Mouse (Mus musculus) CH12.LX (cell line): ENCODE data around the gene Wwc2. TPM values are rescaled to one million over a fixed set of nuclear protein-coding genes. Genes with fewer than 3 reads are reported as not detected.

Source experiments
- DNase-seq: peaks from one replicate; pipeline ENCODE4 v3.0.0-alpha.2; 2013; ENCODE audit errors: extremely low read depth
- H3K27ac ChIP-seq: 2 replicates; pipeline ENCODE4 v1.5.1; 2012; ENCODE audit warnings: low read depth, mild to moderate bottlenecking, control low read depth, moderate library complexity; ENCODE audit not compliant: insufficient read depth
- H3K27me3 ChIP-seq: replicated peaks from 2 replicates; pipeline ENCODE3; 2012; ENCODE audit warnings: inconsistent platforms
- H3K36me3 ChIP-seq, 2 experiments: replicated peaks in 1 of 2; 2 replicates each; pipeline versions ENCODE3 to v1.6.1; 2012; ENCODE audit warnings: inconsistent platforms in 1 of 2, low read length in 1 of 2, mild to moderate bottlenecking in 1 of 2, mixed read lengths in 1 of 2, moderate library complexity in 1 of 2; ENCODE audit not compliant: control insufficient read depth in 1 of 2, insufficient read depth in 1 of 2
- H3K4me1 ChIP-seq, 2 experiments: 2 replicates each; pipeline ENCODE4 v1.6.1; 2012; ENCODE audit warnings: inconsistent platforms in 1 of 2, moderate library complexity in 1 of 2; ENCODE audit not compliant: insufficient read depth in 2 of 2, control insufficient read depth in 1 of 2
- H3K4me2 ChIP-seq: 2 replicates; pipeline ENCODE4 v1.6.1; 2012; ENCODE audit warnings: low read depth, mild to moderate bottlenecking, control low read depth; ENCODE audit not compliant: poor library complexity, insufficient read depth, severe bottlenecking
- H3K4me3 ChIP-seq, 3 experiments: fragments of 150-350 bp in 1 of 3; sonication (generic) in 1 of 3; replicated peaks in 1 of 3; 2 replicates each; pipeline versions ENCODE3 to v1.5.1; 2011 to 2012; ENCODE audit warnings: low read depth in 2 of 3, low read length in 2 of 3, mild to moderate bottlenecking in 2 of 3, moderate library complexity in 2 of 3, control low read depth in 1 of 3, improper control_type of control experiment in 1 of 3, inconsistent platforms in 1 of 3, mixed read lengths in 1 of 3; ENCODE audit not compliant: poor library complexity in 1 of 3
- H3K79me2 ChIP-seq: replicated peaks from 2 replicates; pipeline ENCODE4 v1.6.1; 2012; ENCODE audit warnings: mild to moderate bottlenecking, moderate library complexity; ENCODE audit not compliant: control insufficient read depth, poor library complexity, insufficient read depth, severe bottlenecking; ENCODE audit errors: extremely low read depth
- H3K9ac ChIP-seq: 2 replicates; pipeline ENCODE4 v1.6.1; 2012; ENCODE audit warnings: low read depth, mild to moderate bottlenecking, control low read depth, moderate library complexity; ENCODE audit not compliant: insufficient read depth
- H3K9me3 ChIP-seq: replicated peaks from 2 replicates; pipeline ENCODE3; 2012; ENCODE audit warnings: low read length, inconsistent platforms, mixed read lengths
- CHD1 ChIP-seq: IDR thresholded peaks from 2 replicates; pipeline ENCODE4 v1.6.1; 2012; ENCODE audit warnings: low read depth, low read length, improper control_type of control experiment, inconsistent platforms
- CHD2 ChIP-seq: IDR thresholded peaks from 2 replicates; pipeline ENCODE4 v1.6.1; 2011; ENCODE audit warnings: low read length, improper control_type of control experiment
- CTCF ChIP-seq, 2 experiments: IDR thresholded peaks in 1 of 2; conservative IDR thresholded peaks in 1 of 2; 2 replicates each; pipeline ENCODE4 v1.5.1; 2011 to 2012; ENCODE audit warnings: low read depth in 2 of 2, low read length in 2 of 2, improper control_type of control experiment in 1 of 2, inconsistent platforms in 1 of 2, mild to moderate bottlenecking in 1 of 2, moderate library complexity in 1 of 2
- E2F4 ChIP-seq: IDR thresholded peaks from 2 replicates; pipeline ENCODE4 v1.6.1; 2011; ENCODE audit warnings: low read depth, low read length, improper control_type of control experiment; ENCODE audit not compliant: insufficient replicate concordance
- ELF1 ChIP-seq: IDR thresholded peaks from 2 replicates; pipeline ENCODE4 v1.6.1; 2014; ENCODE audit warnings: low read depth, mild to moderate bottlenecking, inconsistent platforms, low read length, improper control_type of control experiment
- ETS1 ChIP-seq: conservative IDR thresholded peaks from 2 replicates; pipeline ENCODE4 v1.6.1; 2012; ENCODE audit warnings: low read depth, mild to moderate bottlenecking, inconsistent platforms, low read length, improper control_type of control experiment, moderate library complexity
- GABPA ChIP-seq: IDR thresholded peaks from 2 replicates; pipeline ENCODE4 v1.6.1; 2012; ENCODE audit warnings: low read depth, low read length, improper control_type of control experiment, inconsistent platforms; ENCODE audit not compliant: insufficient replicate concordance
- HCFC1 ChIP-seq: IDR thresholded peaks from 2 replicates; pipeline ENCODE4 v1.6.1; 2012; ENCODE audit warnings: low read depth, mild to moderate bottlenecking, inconsistent platforms, low read length, improper control_type of control experiment
- IRF4 ChIP-seq: IDR thresholded peaks from 2 replicates; pipeline ENCODE4 v1.6.1; 2014; ENCODE audit warnings: low read depth, mild to moderate bottlenecking, inconsistent platforms, low read length, improper control_type of control experiment
- JUN ChIP-seq: IDR thresholded peaks from 2 replicates; pipeline ENCODE4 v1.6.1; 2011; ENCODE audit warnings: low read depth, mild to moderate bottlenecking, low read length, improper control_type of control experiment, moderate library complexity; ENCODE audit not compliant: insufficient read depth
- JUND ChIP-seq: conservative IDR thresholded peaks from 2 replicates; pipeline ENCODE4 v1.6.1; 2011; ENCODE audit warnings: low read depth, low read length, improper control_type of control experiment
- MAX ChIP-seq: IDR thresholded peaks from 2 replicates; pipeline ENCODE4 v1.6.1; 2011; ENCODE audit warnings: low read length, improper control_type of control experiment
- MEF2A ChIP-seq: IDR thresholded peaks from 2 replicates; pipeline ENCODE4 v1.6.1; 2014; ENCODE audit warnings: low read depth, mild to moderate bottlenecking, inconsistent platforms, low read length, improper control_type of control experiment, borderline replicate concordance
- NRF1 ChIP-seq: IDR thresholded peaks from 2 replicates; pipeline ENCODE4 v1.6.1; 2014; ENCODE audit warnings: low read depth, mild to moderate bottlenecking, inconsistent platforms, low read length, improper control_type of control experiment, moderate library complexity
- PAX5 ChIP-seq: IDR thresholded peaks from 2 replicates; pipeline ENCODE4 v1.6.1; 2012; ENCODE audit warnings: low read length, inconsistent platforms, mixed read lengths
- POLR2A ChIP-seq: IDR thresholded peaks from 2 replicates; pipeline ENCODE4 v1.6.1; 2011; ENCODE audit warnings: low read depth, mild to moderate bottlenecking, improper control_type of control experiment, low read length
- POLR2AphosphoS2 ChIP-seq: IDR thresholded peaks from 2 replicates; pipeline ENCODE4 v1.6.1; 2011; ENCODE audit warnings: low read depth, low read length, improper control_type of control experiment
- RCOR1 ChIP-seq: conservative IDR thresholded peaks from 2 replicates; pipeline ENCODE4 v1.6.1; 2012; ENCODE audit warnings: low read depth, mild to moderate bottlenecking, inconsistent platforms, low read length, improper control_type of control experiment
- SMC3 ChIP-seq: IDR thresholded peaks from 2 replicates; pipeline ENCODE4 v1.6.1; 2011; ENCODE audit warnings: low read depth, low read length, improper control_type of control experiment
- TBP ChIP-seq: conservative IDR thresholded peaks from 2 replicates; pipeline ENCODE4 v1.6.1; 2011; ENCODE audit warnings: low read depth, low read length, improper control_type of control experiment
- UBTF ChIP-seq: IDR thresholded peaks from 2 replicates; pipeline ENCODE4 v1.6.1; 2012; ENCODE audit warnings: low read depth, mild to moderate bottlenecking, inconsistent platforms, low read length, improper control_type of control experiment, moderate library complexity
- USF2 ChIP-seq: conservative IDR thresholded peaks from 2 replicates; pipeline ENCODE4 v1.6.1; 2011; ENCODE audit warnings: low read depth, low read length, improper control_type of control experiment
- ZKSCAN1 ChIP-seq: IDR thresholded peaks from 2 replicates; pipeline ENCODE4 v1.6.1; 2012; ENCODE audit warnings: low read depth, inconsistent platforms, low read length, improper control_type of control experiment, borderline replicate concordance
- ZNF384 ChIP-seq: IDR thresholded peaks from 2 replicates; pipeline ENCODE4 v1.6.1; 2012; ENCODE audit warnings: low read depth, low read length, improper control_type of control experiment, inconsistent platforms
- dilution Hi-C: fragments of 300-500 bp; cut with MboI; formaldehyde crosslinking; loops from 2 replicates; pipeline ENCODE4 v1.14.3; 2020; ENCODE audit warnings: low sequenced_read_pairs; ENCODE audit not compliant: extremely low pct_unique_long_range_greater_than_20kb, extremely low pct_ligation_motif_present
- in situ Hi-C: fragments of 300-500 bp; cut with MboI; formaldehyde crosslinking; loops from 3 replicates; pipeline ENCODE4 v1.14.3; 2019; ENCODE audit warnings: low sequenced_read_pairs, low pct_ligation_motif_present, low pct_unique_long_range_greater_than_20kb, mixed read lengths
- polyA plus RNA-seq: library from polyadenylated mRNA; unstranded; fragments of >175 nt; gene quantifications from 2 replicates; pipeline ENCODE4 v1.2.1, GENCODE M21; 2012; ENCODE audit warnings: low read depth; ENCODE audit not compliant: insufficient read length
- total RNA-seq, 2 experiments: library from RNA; depleted of rRNA; stranded (reverse); fragments of 300-350 nt in 1 of 2; fragments of >200 nt in 1 of 2; gene quantifications; 2 replicates each; pipeline ENCODE4 v1.2.3; 2012 to 2014

The Wwc2 gene
- total and polyA plus RNA-seq, 3 experiments = 0.04 to 1.1 (median 0.32) TPM

DNA sequence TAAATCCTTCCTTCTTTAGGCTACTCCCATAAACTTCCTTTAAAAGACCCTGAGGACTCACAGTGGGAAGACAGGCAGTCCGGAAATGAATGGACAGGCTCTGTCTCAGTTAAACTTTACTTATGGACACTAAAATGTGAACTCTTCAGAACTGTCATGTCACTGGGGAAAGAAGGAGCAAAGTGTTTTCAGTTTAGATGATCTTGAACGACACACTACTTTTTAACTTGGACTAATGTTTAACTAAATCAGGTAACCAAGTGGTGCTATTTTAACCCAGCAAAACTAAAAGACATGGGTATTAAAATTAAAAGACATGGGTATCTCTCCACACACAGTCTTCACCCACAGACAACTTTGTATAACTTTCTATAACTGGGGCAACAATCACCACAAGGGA, 19.6 kb downstream of the Wwc2 start:
- in situ Hi-C loops = no loop called here

DNA sequence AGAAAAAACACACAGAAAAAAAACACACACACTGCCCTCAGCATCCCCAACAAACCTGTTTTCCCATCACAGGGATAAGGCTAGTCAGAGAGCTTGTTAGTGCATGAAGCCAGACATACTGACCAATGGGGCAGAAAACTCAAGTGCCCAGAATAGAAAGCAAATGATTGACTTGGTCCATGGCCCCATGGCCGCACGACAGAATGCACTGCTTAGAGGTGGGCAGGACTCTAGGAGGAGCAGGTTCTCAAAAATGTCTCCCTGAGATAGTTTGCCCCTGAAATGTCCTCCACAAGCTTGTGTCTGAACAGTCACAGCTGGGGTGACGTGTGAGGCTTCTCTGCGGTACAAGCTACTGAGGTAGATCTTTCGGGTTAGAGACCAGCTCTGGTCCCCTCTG, 20.1 kb downstream of the Wwc2 start:
- dilution Hi-C loops (no loop called here), in situ Hi-C loops (no loop called here)
- Histone ChIP-seq H3K36me3 (no peaks in the 10 kb centered on the region), H3K27ac (no peak overlapping the region), H3K9ac (no peak overlapping the region), H3K79me2 (no peaks in the 10 kb centered on the region), H3K4me3 (no peak overlapping the region), H3K4me1 (no peaks in the 10 kb centered on the region), H3K27me3 (no peaks in the 10 kb centered on the region), H3K9me3 (no peaks in the 10 kb centered on the region), H3K4me2 (no peak overlapping the region)
- no peak for TF ChIP-seq UBTF
- no peak for TF ChIP-seq NRF1
- no peak for TF ChIP-seq ZKSCAN1
- no peak for TF ChIP-seq ELF1
- no peak for TF ChIP-seq IRF4
- TF ChIP-seq ETS1 = no peak
- TF ChIP-seq GABPA = no peak
- TF ChIP-seq ZNF384 = no peak
- no peak for TF ChIP-seq POLR2AphosphoS2
- TF ChIP-seq E2F4 = no peak
- no peak for TF ChIP-seq CHD2
- TF ChIP-seq MEF2A = no peak
- no peak for TF ChIP-seq SMC3
- TF ChIP-seq PAX5 = no peak
- no peak for DNase-seq

More for the DNA sequence above, 19.6 kb downstream of the Wwc2 start:
- Histone ChIP-seq H3K27me3 (no peaks in the 10 kb centered on the region), H3K79me2 (no peaks in the 10 kb centered on the region), H3K4me1 (no peaks in the 10 kb centered on the region), H3K27ac (no peak overlapping the region), H3K9ac (no peak overlapping the region), H3K4me2 (no peak overlapping the region), H3K9me3 (no peaks in the 10 kb centered on the region), H3K4me3 (no peak overlapping the region), H3K36me3 (no peaks in the 10 kb centered on the region)
- dilution Hi-C loops = no loop called here
- DNase-seq = no peak
- TF ChIP-seq PAX5 (no peak), MAX (no peak), TBP (no peak), CHD1 (no peak), CTCF (conservative IDR thresholded peaks at IDR 0.05 in 1 of 2, IDR thresholded peaks at IDR 0.05 in 1 of 2; ENCODE audit: low read depth in 2 of 2, low read length in 2 of 2) (no peak), IRF4 (no peak), ZKSCAN1 (no peak), POLR2A (no peak), JUND (no peak), ETS1 (no peak), USF2 (no peak), JUN (no peak), ELF1 (no peak), RCOR1 (no peak), HCFC1 (no peak)
